Mouse (Mus musculus) cerebellum, postnatal 25 days (tissue): ENCODE data around the gene Olfr165.
"Not testable (repeated sequence)": the region's sequence is repeated elsewhere in the genome, so short reads cannot be mapped to it uniquely, and the experiment has no call there.

Experiments
- DNase-seq, 2 experiments: peaks; one replicate each; pipeline ENCODE4 v3.0.0; 2021; ENCODE audit warnings: mixed read lengths in 2 of 2

Olfr165 gene

DNA sequence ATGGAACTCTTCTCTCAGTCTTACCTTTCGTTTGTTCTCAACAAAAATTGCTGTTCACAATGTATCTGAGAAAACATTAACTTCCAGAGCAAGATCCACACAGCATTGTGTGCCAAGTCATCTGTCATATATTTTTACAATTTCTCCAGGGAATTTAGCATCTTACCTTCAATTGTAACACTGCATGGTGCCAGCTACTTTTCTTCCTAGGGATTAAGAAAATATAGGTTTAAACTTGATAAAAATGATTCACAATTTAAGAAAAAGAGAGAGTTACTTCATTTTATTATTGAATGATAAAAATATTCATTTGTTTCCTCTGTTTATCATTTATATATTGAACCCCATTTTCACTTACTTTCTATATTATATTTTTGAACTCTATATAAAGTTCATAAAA, at the start of gene Olfr165:
TSS of gene Olfr165 (minus strand) at position 101 of the 400 bp plus-strand sequence.
- no peak for DNase-seq

- DNase-seq, result no peak
These were observed 41.4 kb upstream of the Olfr165 start for GRCm38 (mm10) chr16:19464365-19464764.

- not testable (repeated sequence) for DNase-seq
These were observed 35.8 kb upstream of the Olfr165 start for GRCm38 (mm10) chr16:19458741-19459140.

DNA sequence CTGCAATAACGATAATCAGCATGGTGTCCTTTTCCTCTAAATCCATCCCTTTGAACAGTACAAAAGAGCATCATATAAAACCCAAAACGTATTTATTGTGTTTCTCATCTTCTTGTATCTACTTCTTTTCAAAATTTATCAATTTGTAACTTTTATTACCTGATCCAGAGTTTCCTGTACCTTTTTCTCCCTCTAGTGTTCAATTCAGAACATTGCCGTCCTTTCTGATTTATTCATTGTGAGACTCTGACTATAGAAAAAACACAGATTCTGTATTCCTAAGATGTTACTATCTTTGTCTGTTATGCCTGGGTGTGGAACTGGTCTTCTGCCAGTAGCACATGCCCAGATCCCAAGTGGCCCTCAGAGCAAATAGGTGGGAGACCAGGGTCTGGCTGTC, 35.0 kb downstream of the Olfr165 start:
- DNase-seq, result no peak
